In the genomic region with DNA sequence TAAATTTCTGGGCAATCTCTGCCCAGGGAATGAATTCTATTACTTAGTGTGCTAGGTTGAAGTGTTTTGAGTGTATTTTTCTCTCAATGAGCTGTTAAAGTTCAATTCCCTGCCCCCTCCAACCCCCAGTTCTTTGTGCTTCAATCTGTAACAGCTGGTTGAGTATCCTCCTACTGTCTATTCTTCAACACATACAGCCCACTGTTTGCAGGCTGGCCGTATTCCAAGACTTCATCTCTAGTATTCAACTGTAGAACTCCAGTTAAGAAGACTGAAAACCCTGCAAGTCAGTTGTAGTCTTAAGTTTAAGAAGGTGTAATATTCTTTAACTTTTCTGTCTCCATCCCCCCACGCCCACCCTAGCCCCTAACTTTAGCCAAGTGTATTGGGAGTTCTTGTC, we compare ENCODE assay signal across 18 mouse cellular contexts. TPM values are rescaled to one million over a fixed set of nuclear protein-coding genes. Genes with fewer than 3 reads are reported as not detected.
DNase-seq lines count a peak whose midpoint lies in the region; ATAC-seq lines count a peak whose summit lies in the region.
"Had no signal": no experiment of that assay in that cellular context is flagged by ENCODE, and none has a peak within 500 bp of the region (broad histone marks: within the 10 kb centered on the region; RNA-seq: fewer than 3 reads in every experiment).

No protein-coding gene starts in this region.

- no peaks in the 10 kb centered on the region for H3K36me3 ChIP-seq in forebrain, embryonic 14.5 days (ENCODE audit: control insufficient read depth, insufficient read depth, low read length)
- H3K36me3 ChIP-seq in forebrain, embryonic 12.5 days (replicated peaks): no peaks in the 10 kb centered on the region
- H3K36me3 ChIP-seq in midbrain, embryonic 14.5 days (ENCODE audit: control insufficient read depth, insufficient read depth, low read length): no peaks in the 10 kb centered on the region
- H3K36me3 ChIP-seq in midbrain, embryonic 16.5 days (ENCODE audit: control insufficient read depth, insufficient read depth, low read length): no peaks in the 10 kb centered on the region
- H3K36me3 ChIP-seq: limb, embryonic 12.5 days; liver, embryonic 15.5 days; midbrain, embryonic 10.5 days had no signal

- no peaks in the 10 kb centered on the region for H3K9me3 ChIP-seq in forebrain, embryonic 14.5 days (replicated peaks; ENCODE audit: control insufficient read depth, low read length)
- H3K9me3 ChIP-seq in forebrain, embryonic 12.5 days: no peaks in the 10 kb centered on the region
- H3K9me3 ChIP-seq in midbrain, embryonic 14.5 days (ENCODE audit: control insufficient read depth, low read length): no peaks in the 10 kb centered on the region
- H3K9me3 ChIP-seq in midbrain, embryonic 16.5 days (replicated peaks; ENCODE audit: control insufficient read depth, low read length, poor library complexity, severe bottlenecking): no peaks in the 10 kb centered on the region
- H3K9me3 ChIP-seq: limb, embryonic 12.5 days; liver, embryonic 15.5 days; midbrain, embryonic 10.5 days had no signal

- 69% methylated on average over 2 of the region's 2 CpGs for WGBS in forebrain, embryonic 14.5 days
- 66% methylated on average over 2 of the region's 2 CpGs for WGBS in forebrain, embryonic 12.5 days
- WGBS in midbrain, embryonic 14.5 days: 74% methylated on average over 2 of the region's 2 CpGs
- 67% methylated on average over 2 of the region's 2 CpGs for WGBS in midbrain, embryonic 16.5 days

- no peak overlapping the region for H3K4me3 ChIP-seq in forebrain, embryonic 14.5 days (ENCODE audit: low read depth, low read length)
- no peak overlapping the region for H3K4me3 ChIP-seq in forebrain, embryonic 12.5 days (replicated peaks)
- no peak overlapping the region for H3K4me3 ChIP-seq in midbrain, embryonic 14.5 days (replicated peaks; ENCODE audit: low read depth, low read length)
- H3K4me3 ChIP-seq in midbrain, embryonic 16.5 days (ENCODE audit: low read depth, low read length): no peak overlapping the region
- H3K4me3 ChIP-seq: limb, embryonic 12.5 days; liver, embryonic 15.5 days; midbrain, embryonic 10.5 days; myocyte had no signal

- H3K4me1 ChIP-seq in forebrain, embryonic 14.5 days (ENCODE audit: control insufficient read depth, insufficient read depth, low read length): peaks cover 7% of the 10 kb centered on the region
- peaks cover 4% of the 10 kb centered on the region for H3K4me1 ChIP-seq in forebrain, embryonic 12.5 days
- no peaks in the 10 kb centered on the region for H3K4me1 ChIP-seq in midbrain, embryonic 14.5 days (ENCODE audit: control insufficient read depth, insufficient read depth, low read length)
- H3K4me1 ChIP-seq in midbrain, embryonic 16.5 days (ENCODE audit: control insufficient read depth, insufficient read depth, low read length): no peaks in the 10 kb centered on the region
- H3K4me1 ChIP-seq: limb, embryonic 12.5 days; liver, embryonic 15.5 days; midbrain, embryonic 10.5 days had no signal

- no peak overlapping the region for H3K27ac ChIP-seq in forebrain, embryonic 14.5 days (ENCODE audit: low read depth, low read length)
- no peak overlapping the region for H3K27ac ChIP-seq in forebrain, embryonic 12.5 days
- H3K27ac ChIP-seq in midbrain, embryonic 14.5 days (replicated peaks; ENCODE audit: low read depth, low read length): no peak overlapping the region
- no peak overlapping the region for H3K27ac ChIP-seq in midbrain, embryonic 16.5 days (ENCODE audit: low read length)
- H3K27ac ChIP-seq: limb, embryonic 12.5 days; liver, embryonic 15.5 days; midbrain, embryonic 10.5 days had no signal

- peak; percentile 24 for DNase-seq in forebrain, embryonic 14.5 days (ENCODE audit: low spot score)
- peak; percentile 39 for DNase-seq in midbrain, embryonic 14.5 days
- DNase-seq in frontal cortex, adult 2 months (ENCODE audit: extremely low spot score in 1 of 2, low spot score in 1 of 2): peak; percentile 60 to 84
- DNase-seq in left cerebral cortex, postnatal 25 days (ENCODE audit: low spot score in 2 of 2): peak; percentile 47 to 87
- DNase-seq in kidney, postnatal 36 days: no peak
- no peak for DNase-seq in c-Kit-positive CD71-positive TER-119-positive erythroid progenitor cells, embryonic 14.5 days (ENCODE audit: low spot score)
- DNase-seq: adrenal gland, adult 2 months; cerebellum, adult 18-20 months; gastrocnemius, postnatal 36 days; kidney, adult 9 months; lung, postnatal 14 days; thymus, adult 2 months had no signal

- no peak overlapping the region for H3K4me2 ChIP-seq in forebrain, embryonic 14.5 days (ENCODE audit: low read length)
- no peak overlapping the region for H3K4me2 ChIP-seq in forebrain, embryonic 12.5 days
- no peak overlapping the region for H3K4me2 ChIP-seq in midbrain, embryonic 14.5 days (ENCODE audit: low read length)
- H3K4me2 ChIP-seq in midbrain, embryonic 16.5 days (ENCODE audit: low read length): no peak overlapping the region
- H3K4me2 ChIP-seq: limb, embryonic 12.5 days; liver, embryonic 15.5 days had no signal

- ATAC-seq in forebrain, embryonic 14.5 days: no peak
- no peak for ATAC-seq in forebrain, embryonic 12.5 days (ENCODE audit: low FRiP score)
- no peak for ATAC-seq in midbrain, embryonic 14.5 days (ENCODE audit: low FRiP score, low TSS enrichment)
- ATAC-seq in midbrain, embryonic 16.5 days: no peak

- H3K9ac ChIP-seq in forebrain, embryonic 14.5 days (ENCODE audit: low read length): no peak overlapping the region
- H3K9ac ChIP-seq in forebrain, embryonic 12.5 days: no peak overlapping the region
- no peak overlapping the region for H3K9ac ChIP-seq in midbrain, embryonic 14.5 days (replicated peaks; ENCODE audit: low read length)
- H3K9ac ChIP-seq in midbrain, embryonic 16.5 days (ENCODE audit: low read depth, low read length): no peak overlapping the region
- H3K9ac ChIP-seq: limb, embryonic 12.5 days; liver, embryonic 15.5 days had no signal

- intact Hi-C loops in left cerebral cortex, postnatal 25 days (cut with DNase I): no loop called here

- no peaks in the 10 kb centered on the region for H3K27me3 ChIP-seq in forebrain, embryonic 14.5 days (replicated peaks; ENCODE audit: control insufficient read depth, insufficient read depth, low read length)
- no peaks in the 10 kb centered on the region for H3K27me3 ChIP-seq in forebrain, embryonic 12.5 days
- no peaks in the 10 kb centered on the region for H3K27me3 ChIP-seq in midbrain, embryonic 14.5 days (ENCODE audit: control insufficient read depth, insufficient read depth, low read length)
- no peaks in the 10 kb centered on the region for H3K27me3 ChIP-seq in midbrain, embryonic 16.5 days (ENCODE audit: control insufficient read depth, insufficient read depth, low read depth, low read length)
- H3K27me3 ChIP-seq: limb, embryonic 12.5 days; liver, embryonic 15.5 days had no signal

RNA-seq across cellular contexts. Expression of gene Hectd2, which starts 10.0 kb away (rescaled TPM):
- polyA plus RNA-seq in forebrain, embryonic 14.5 days (2014; fragmentation: Nextera tagmentation; extraction: Ambion mirVana): 14.4 and 14.5 TPM in 2 replicates
- 11.5 TPM in 2 replicates for polyA plus RNA-seq in forebrain, embryonic 12.5 days (2016; fragmentation: Nextera tagmentation; extraction: Ambion mirVana)
- polyA plus RNA-seq in midbrain, embryonic 14.5 days (2014; fragmentation: Nextera tagmentation; extraction: Ambion mirVana): 14.8 and 16.4 TPM in 2 replicates
- polyA plus RNA-seq in midbrain, embryonic 16.5 days (2015; fragmentation: Nextera tagmentation; extraction: Ambion mirVana): 11.3 and 11.9 TPM in 2 replicates
- polyA plus RNA-seq in frontal cortex, adult 2 months (2012; rRNA removed): 15.9 and 17.0 TPM in 2 replicates
- 10 to 100 TPM; 21.9 to 25.4 TPM for total RNA-seq in left cerebral cortex, postnatal 25 days (2021)

Comparison
In these comparisons a context has a peak if more than half of its experiments do, and no peak if none do; other contexts are left out.
1. DNase-seq: peak in forebrain, embryonic 14.5 days (single experiment), midbrain, embryonic 14.5 days (single experiment), frontal cortex, adult 2 months (2 of 2) and left cerebral cortex, postnatal 25 days (2 of 2); none in kidney, postnatal 36 days (0 of 2) and c-Kit-positive CD71-positive TER-119-positive erythroid progenitor cells, embryonic 14.5 days (single experiment).